In genomic region chr14:121960997-121961396, GRCm38 (mm10) we compare ENCODE assay signal across 23 mouse cellular contexts. TPM values are rescaled to one million over a fixed set of nuclear protein-coding genes. Genes with fewer than 3 reads are reported as not detected.
A peak's percentile ranks its signal among the peaks of the same experiment; 100 is the strongest.
DNase-seq lines count a peak whose midpoint lies in the region; ATAC-seq and TF ChIP-seq lines count a peak whose summit lies in the region.
"Had no signal": no experiment of that assay in that cellular context is flagged by ENCODE, and none has a peak within 500 bp of the region (broad histone marks: within the 10 kb centered on the region; RNA-seq: fewer than 3 reads in every experiment).

No protein-coding gene starts in this region.

- no peak overlapping the region for H3K9ac ChIP-seq in heart, embryonic 11.5 days (ENCODE audit: low read depth, low read length)
- no peak overlapping the region for H3K9ac ChIP-seq in liver, embryonic 12.5 days
- H3K9ac ChIP-seq in liver, postnatal 0 days (replicated peaks): no peak overlapping the region
- H3K9ac ChIP-seq: limb, embryonic 12.5 days; neural tube, embryonic 13.5 days; stomach, embryonic 15.5 days had no signal

- peak overlapping the region; percentile 13; the same call in 1 of the 2 replicates for H3K27ac ChIP-seq in heart, embryonic 11.5 days (ENCODE audit: low read depth, low read length)
- H3K27ac ChIP-seq in liver, embryonic 12.5 days: no peak overlapping the region
- no peak overlapping the region for H3K27ac ChIP-seq in liver, postnatal 0 days (ENCODE audit: low read depth)
- H3K27ac ChIP-seq in macrophage: peak overlapping the region; percentile 80
- H3K27ac ChIP-seq: layer of hippocampus, adult 2 months; limb, embryonic 12.5 days; neural tube, embryonic 13.5 days; stomach, embryonic 15.5 days had no signal

- no peak for TF ChIP-seq CTCF in liver, postnatal 0 days (IDR thresholded peaks at IDR 0.05; ENCODE audit: low read depth)

- H3K27me3 ChIP-seq in heart, embryonic 11.5 days (ENCODE audit: control insufficient read depth, insufficient read depth, low read length): no peaks in the 10 kb centered on the region
- no peaks in the 10 kb centered on the region for H3K27me3 ChIP-seq in liver, embryonic 12.5 days (replicated peaks)
- no peaks in the 10 kb centered on the region for H3K27me3 ChIP-seq in liver, postnatal 0 days (ENCODE audit: insufficient read depth, low read length)
- H3K27me3 ChIP-seq: limb, embryonic 12.5 days; neural tube, embryonic 13.5 days; stomach, embryonic 15.5 days had no signal

- WGBS in heart, embryonic 11.5 days (ENCODE audit: insufficient replicate concordance): 25% methylated on average over 6 of the region's 6 CpGs
- 29% methylated on average over 6 of the region's 6 CpGs for WGBS in liver, embryonic 12.5 days (ENCODE audit: insufficient replicate concordance)
- WGBS in liver, postnatal 0 days (ENCODE audit: insufficient replicate concordance): 45% methylated on average over 6 of the region's 6 CpGs
- WGBS in macrophage (ENCODE audit: missing documents): 91% methylated on average over 6 of the region's 6 CpGs

- peaks cover 27% of the 10 kb centered on the region for H3K4me1 ChIP-seq in heart, embryonic 11.5 days (ENCODE audit: control insufficient read depth, insufficient read depth, low read length)
- peaks cover 48% of the 10 kb centered on the region for H3K4me1 ChIP-seq in liver, embryonic 12.5 days
- H3K4me1 ChIP-seq in liver, postnatal 0 days (ENCODE audit: insufficient read depth): peaks cover 19% of the 10 kb centered on the region

- DNase-seq in heart, adult 9 months (ENCODE audit: low spot score in 2 of 2): no peak
- no peak for DNase-seq in liver, postnatal 0 days
- DNase-seq in ZHBTc4 (ENCODE audit: low read depth, low spot score): peak; percentile 29
- DNase-seq in spleen, postnatal 14 days (ENCODE audit: low spot score in 2 of 2): no peak
- DNase-seq: adrenal gland, adult 8-10 months; cerebellum, postnatal 14 days; lung, adult 18-20 months; lung, postnatal 4 days; right cerebral cortex, postnatal 4 days; thymus, postnatal 36 days had no signal

- H3K9me3 ChIP-seq in heart, embryonic 11.5 days (replicated peaks; ENCODE audit: control insufficient read depth, low read length): no peaks in the 10 kb centered on the region
- H3K9me3 ChIP-seq in liver, embryonic 12.5 days (replicated peaks): no peaks in the 10 kb centered on the region
- H3K9me3 ChIP-seq in liver, postnatal 0 days (ENCODE audit: low read length): no peaks in the 10 kb centered on the region
- H3K9me3 ChIP-seq: G1E; limb, embryonic 12.5 days; neural tube, embryonic 13.5 days; stomach, embryonic 15.5 days had no signal

- no peak for TF ChIP-seq EP300 in liver, postnatal 0 days (IDR thresholded peaks at IDR 0.05; ENCODE audit: low read depth)

- H3K36me3 ChIP-seq in heart, embryonic 11.5 days (ENCODE audit: control insufficient read depth, insufficient read depth, low read length): no peaks in the 10 kb centered on the region
- H3K36me3 ChIP-seq in liver, embryonic 12.5 days: 0 out of 2 replicates have a peak, but pooled peaks cover 3% of the 10 kb centered on the region
- no peaks in the 10 kb centered on the region for H3K36me3 ChIP-seq in liver, postnatal 0 days (replicated peaks; ENCODE audit: insufficient read depth, low read length)
- H3K36me3 ChIP-seq in macrophage (ENCODE audit: inconsistent target): no peaks in the 10 kb centered on the region
- H3K36me3 ChIP-seq: neural tube, embryonic 13.5 days; stomach, embryonic 15.5 days had no signal

- no peak overlapping the region for H3K4me3 ChIP-seq in heart, embryonic 11.5 days (ENCODE audit: low read depth, low read length)
- H3K4me3 ChIP-seq in liver, embryonic 12.5 days: no peak overlapping the region
- no peak overlapping the region for H3K4me3 ChIP-seq in liver, postnatal 0 days (ENCODE audit: low read depth, low read length)
- H3K4me3 ChIP-seq in macrophage (ENCODE audit: inconsistent target): no peak overlapping the region
- H3K4me3 ChIP-seq: layer of hippocampus, adult 2 months; limb, embryonic 12.5 days; neural tube, embryonic 13.5 days; stomach, embryonic 15.5 days had no signal

- H3K4me2 ChIP-seq in heart, embryonic 11.5 days: 0 out of 2 replicates have a peak overlapping the region, but pooled peaks have one; percentile 3
- H3K4me2 ChIP-seq in liver, embryonic 12.5 days: peak overlapping the region; percentile 14; the same call in 1 of the 2 replicates
- H3K4me2 ChIP-seq in liver, postnatal 0 days (ENCODE audit: low read depth, low read length): no peak overlapping the region
- H3K4me2 ChIP-seq: limb, embryonic 12.5 days; neural tube, embryonic 13.5 days; stomach, embryonic 15.5 days had no signal

- ATAC-seq in heart, embryonic 11.5 days (replicated peaks; ENCODE audit: insufficient number of reproducible peaks, low FRiP score, low TSS enrichment): no peak
- ATAC-seq in liver, embryonic 12.5 days: no peak
- no peak for ATAC-seq in liver, postnatal 0 days
- ATAC-seq: forebrain, embryonic 14.5 days; hindbrain, embryonic 16.5 days had no signal

- H3K79me2 ChIP-seq in macrophage (ENCODE audit: inconsistent target): peaks cover 99% of the 10 kb centered on the region

RNA-seq across cellular contexts. Expression of gene Gpr183, which starts 4.0 kb away (rescaled TPM):
- polyA plus RNA-seq in heart, embryonic 11.5 days (2014; fragmentation: Nextera tagmentation; extraction: Ambion mirVana): 1.5 TPM in 2 replicates
- polyA plus RNA-seq in liver, embryonic 12.5 days (2016; fragmentation: Nextera tagmentation; extraction: Ambion mirVana): 1.8 and 2.1 TPM in 2 replicates
- 0.94 and 0.95 TPM in 2 replicates for polyA plus RNA-seq in liver, postnatal 0 days (2015; fragmentation: Nextera tagmentation; extraction: Ambion mirVana)
- 1 to 10 TPM in 13 of 26 experiments, under 1 TPM in 10, not detected in 3; 0.39 to 6.8 (median 1.9) TPM for total RNA-seq in macrophage (2018; cell fraction: chromatin; rRNA removed)
- 10 to 100 TPM in 1 of 26 experiments, 1 to 10 TPM in 19, under 1 TPM in 6; 0.40 to 10.8 (median 3.0) TPM for total RNA-seq in macrophage (2018; cell fraction: cytosol; rRNA removed)
- total RNA-seq in macrophage (2018; cell fraction: nucleus; rRNA removed): 10 to 100 TPM in 1 of 26 experiments, 1 to 10 TPM in 19, under 1 TPM in 6; 0.17 to 27.4 (median 2.0) TPM
- 2.6 to 26.1 TPM (median 8.0 TPM) in 3 replicates for polyA plus RNA-seq in macrophage (2018)

RNA-seq across cellular contexts. Expression of gene Gpr18, which starts 45.4 kb away (rescaled TPM):
- polyA plus RNA-seq in heart, embryonic 11.5 days (2014; fragmentation: Nextera tagmentation; extraction: Ambion mirVana): 0.20 and 0.42 TPM in 2 replicates
- polyA plus RNA-seq in liver, embryonic 12.5 days (2016; fragmentation: Nextera tagmentation; extraction: Ambion mirVana): 0.08 TPM in 1 of 2 replicates, not detected in the other
- 0.78 and 0.81 TPM in 2 replicates for polyA plus RNA-seq in liver, postnatal 0 days (2015; fragmentation: Nextera tagmentation; extraction: Ambion mirVana)
- total RNA-seq in macrophage (2018; cell fraction: chromatin; rRNA removed): 1 to 10 TPM in 6 of 26 experiments, under 1 TPM in 8, not detected in 12; 0.33 to 5.1 (median 0.94) TPM
- 10 to 100 TPM in 1 of 26 experiments, 1 to 10 TPM in 14, under 1 TPM in 11; 0.12 to 14.1 (median 2.8) TPM for total RNA-seq in macrophage (2018; cell fraction: cytosol; rRNA removed)
- total RNA-seq in macrophage (2018; cell fraction: nucleus; rRNA removed): 10 to 100 TPM in 1 of 26 experiments, 1 to 10 TPM in 14, under 1 TPM in 1, not detected in 10; 0.44 to 13.9 (median 3.5) TPM
- polyA plus RNA-seq in macrophage (2018): 0.20 to 0.28 TPM (median 0.22 TPM) in 3 replicates
- total RNA-seq: layer of hippocampus, adult 2 months; left cerebral cortex, adult 18-20 months; midbrain, postnatal 0 days had no signal
- polyA plus RNA-seq: forebrain, embryonic 14.5 days; G1E; kidney, embryonic 16.5 days had no signal

Comparison
In these comparisons a context has a peak if more than half of its experiments do, and no peak if none do; other contexts are left out.
1. H3K27ac ChIP-seq: peak in heart, embryonic 11.5 days (single experiment) and macrophage (single experiment); none in liver, embryonic 12.5 days (single experiment) and liver, postnatal 0 days (single experiment).